Mouse (Mus musculus) hindbrain, embryonic 15.5 days (tissue): ENCODE data around the gene Kif18b. TPM values are rescaled to one million over a fixed set of nuclear protein-coding genes. Genes with fewer than 3 reads are reported as not detected.

Experiments
- ATAC-seq: fragments of 200-750 bp; cut with Nextera tagmentation; 2 replicates; pipeline ENCODE4 v1.8.0; 2017; ENCODE audit warnings: low read depth, moderate number of reproducible peaks, moderate TSS enrichment; ENCODE audit not compliant: low FRiP score
- H3K27ac ChIP-seq: fragments of 300-500 bp; sonication (generic); replicated peaks from 2 replicates; pipeline ENCODE4 v1.5.1; 2015; ENCODE audit warnings: mild to moderate bottlenecking, inconsistent platforms
- H3K27me3 ChIP-seq: fragments of 300-500 bp; sonication (generic); 2 replicates; pipeline ENCODE4 v1.6.1; 2015; ENCODE audit warnings: control low read depth, inconsistent platforms
- H3K36me3 ChIP-seq: fragments of 300-500 bp; sonication (generic); 2 replicates; pipeline ENCODE4 v1.6.1; 2015; ENCODE audit warnings: control low read depth, inconsistent platforms
- H3K4me1 ChIP-seq: fragments of 300-500 bp; sonication (generic); replicated peaks from 2 replicates; pipeline ENCODE4 v1.6.1; 2015; ENCODE audit warnings: control low read depth, inconsistent platforms
- H3K4me2 ChIP-seq: fragments of 300-500 bp; sonication (generic); 2 replicates; pipeline ENCODE4 v1.6.1; 2015; ENCODE audit warnings: moderate library complexity, mild to moderate bottlenecking, inconsistent platforms
- H3K4me3 ChIP-seq: fragments of 300-500 bp; sonication (generic); 2 replicates; pipeline ENCODE4 v1.5.1; 2015; ENCODE audit warnings: mild to moderate bottlenecking, inconsistent platforms
- H3K9ac ChIP-seq: fragments of 300-500 bp; sonication (generic); 2 replicates; pipeline ENCODE4 v1.6.1; 2015; ENCODE audit warnings: inconsistent platforms
- H3K9me3 ChIP-seq: fragments of 300-500 bp; sonication (generic); 2 replicates; pipeline ENCODE4 v1.6.1; 2016; ENCODE audit warnings: control low read depth, inconsistent platforms
- WGBS: fragments of 180-500 bp; shearing (Covaris S2); methylation state at CpG from one replicate; pipeline ENCODE4 v1.1.7; 2015; 5-methylcytosine and 5-hydroxymethylcytosine counted together
- polyA plus RNA-seq: library from polyadenylated mRNA; unstranded; fragments of >200 nt; fragmentation: Nextera tagmentation; extraction: Ambion mirVana; gene quantifications from 2 replicates; pipeline ENCODE4 v1.2.1, GENCODE M21; 2015

Kif18b gene
- polyA plus RNA-seq, 1 experiment from 2014 or later, result 2.1 TPM

GRCm38 (mm10) chr11:102930672-102931071 is 5.7 kb upstream of the Kif18b start:
- H3K27me3 ChIP-seq, result no peaks in the 10 kb centered on the region
- no peak overlapping the region for H3K4me3 ChIP-seq
- 88% methylated on average over 10 of the region's 10 CpGs for WGBS
- no peak overlapping the region for H3K4me2 ChIP-seq
- ATAC-seq, result no peak
- H3K4me1 ChIP-seq, result no peaks in the 10 kb centered on the region
- no peaks in the 10 kb centered on the region for H3K36me3 ChIP-seq
- no peak overlapping the region for H3K9ac ChIP-seq
- H3K9me3 ChIP-seq, result no peaks in the 10 kb centered on the region
- no peak overlapping the region for H3K27ac ChIP-seq

- WGBS, result 2% methylated on average over 10 of the region's 10 CpGs
- H3K27ac ChIP-seq, result peak overlapping the region; percentile 77
- no peaks in the 10 kb centered on the region for H3K36me3 ChIP-seq
- no peaks in the 10 kb centered on the region for H3K27me3 ChIP-seq
- peaks cover 14% of the 10 kb centered on the region for H3K4me1 ChIP-seq
- H3K4me2 ChIP-seq, result peak overlapping the region; percentile 77
- H3K9ac ChIP-seq, result peak overlapping the region; percentile 43
- no peaks in the 10 kb centered on the region for H3K9me3 ChIP-seq
- H3K4me3 ChIP-seq, result peak overlapping the region; percentile 54
- ATAC-seq, result no peak; the same call in 1 of the 2 replicates
These were observed 410 bp upstream of the Kif18b start for GRCm38 (mm10) chr11:102925351-102925717.

- H3K9ac ChIP-seq, result no peak overlapping the region
- H3K4me3 ChIP-seq, result no peak overlapping the region
- no peak overlapping the region for H3K4me2 ChIP-seq
- no peaks in the 10 kb centered on the region for H3K36me3 ChIP-seq
- no peak for ATAC-seq
- no peaks in the 10 kb centered on the region for H3K27me3 ChIP-seq
- WGBS, result 59% methylated on average over 6 of the region's 6 CpGs
- no peak overlapping the region for H3K27ac ChIP-seq
- H3K4me1 ChIP-seq, result peaks cover 14% of the 10 kb centered on the region
- H3K9me3 ChIP-seq, result no peaks in the 10 kb centered on the region
These were observed 3.4 kb downstream of the Kif18b start for GRCm38 (mm10) chr11:102921491-102921890.

- H3K27me3 ChIP-seq, result no peaks in the 10 kb centered on the region
- peaks cover 9% of the 10 kb centered on the region for H3K4me1 ChIP-seq
- H3K9ac ChIP-seq, result no peak overlapping the region
- no peaks in the 10 kb centered on the region for H3K36me3 ChIP-seq
- no peaks in the 10 kb centered on the region for H3K9me3 ChIP-seq
- no peak for ATAC-seq
- H3K4me3 ChIP-seq, result no peak overlapping the region
- no peak overlapping the region for H3K27ac ChIP-seq
- WGBS, result 72% methylated on average over 4 of the region's 4 CpGs
- no peak overlapping the region for H3K4me2 ChIP-seq
These were observed 6.8 kb downstream of the Kif18b start for GRCm38 (mm10) chr11:102918077-102918476.

- no peak for ATAC-seq
- 92% methylated on average over 9 of the region's 9 CpGs for WGBS
These were observed 9.5 kb downstream of the Kif18b start for GRCm38 (mm10) chr11:102915380-102915779.

GRCm38 (mm10) chr11:102911376-102911775 is 13.5 kb downstream of the Kif18b start:
- Histone ChIP-seq H3K9ac (no peak overlapping the region), H3K36me3 (no peaks in the 10 kb centered on the region), H3K27ac (no peak overlapping the region), H3K4me2 (no peak overlapping the region), H3K27me3 (no peaks in the 10 kb centered on the region), H3K4me1 (no peaks in the 10 kb centered on the region), H3K4me3 (no peak overlapping the region), H3K9me3 (no peaks in the 10 kb centered on the region)
- ATAC-seq, result no peak
- 67% methylated on average over 7 of the region's 7 CpGs for WGBS

More at GRCm38 (mm10) chr11:102915380-102915779, 9.5 kb downstream of the Kif18b start:
- Histone ChIP-seq H3K4me2 (no peak overlapping the region), H3K4me1 (no peaks in the 10 kb centered on the region), H3K4me3 (no peak overlapping the region), H3K27me3 (no peaks in the 10 kb centered on the region), H3K36me3 (no peaks in the 10 kb centered on the region), H3K27ac (no peak overlapping the region), H3K9me3 (no peaks in the 10 kb centered on the region), H3K9ac (no peak overlapping the region)

- no peaks in the 10 kb centered on the region for H3K36me3 ChIP-seq
- no peak overlapping the region for H3K9ac ChIP-seq
- H3K27ac ChIP-seq, result no peak overlapping the region
- ATAC-seq, result no peak
- H3K4me2 ChIP-seq, result no peak overlapping the region
- WGBS, result 69% methylated on average over 7 of the region's 7 CpGs
- H3K27me3 ChIP-seq, result no peaks in the 10 kb centered on the region; the same call in 1 of the 2 replicates
- H3K4me3 ChIP-seq, result no peak overlapping the region
- H3K4me1 ChIP-seq, result peaks cover 10% of the 10 kb centered on the region
- H3K9me3 ChIP-seq, result no peaks in the 10 kb centered on the region
These were observed 21.3 kb downstream of the Kif18b start for GRCm38 (mm10) chr11:102903654-102904053.

GRCm38 (mm10) chr11:102902107-102902506 is 22.8 kb downstream of the Kif18b start:
- H3K9ac ChIP-seq, result no peak overlapping the region
- no peak overlapping the region for H3K4me3 ChIP-seq
- peaks cover 19% of the 10 kb centered on the region for H3K4me1 ChIP-seq
- no peaks in the 10 kb centered on the region for H3K36me3 ChIP-seq
- no peaks in the 10 kb centered on the region; the same call in 1 of the 2 replicates for H3K27me3 ChIP-seq
- no peak overlapping the region for H3K27ac ChIP-seq
- no peaks in the 10 kb centered on the region for H3K9me3 ChIP-seq
- WGBS, result 87% methylated on average over 5 of the region's 5 CpGs
- ATAC-seq, result no peak
- no peak overlapping the region for H3K4me2 ChIP-seq

- H3K4me2 ChIP-seq, result no peak overlapping the region
- H3K27ac ChIP-seq, result no peak overlapping the region
- H3K4me3 ChIP-seq, result no peak overlapping the region
- H3K9ac ChIP-seq, result no peak overlapping the region
- H3K4me1 ChIP-seq, result peaks cover 19% of the 10 kb centered on the region
- no peaks in the 10 kb centered on the region for H3K36me3 ChIP-seq
- no peaks in the 10 kb centered on the region for H3K9me3 ChIP-seq
- 57% methylated on average over 4 of the region's 4 CpGs for WGBS
- peaks cover 1% of the 10 kb centered on the region; the same call in 1 of the 2 replicates for H3K27me3 ChIP-seq
- ATAC-seq, result no peak
These were observed 23.7 kb downstream of the Kif18b start for GRCm38 (mm10) chr11:102901199-102901598.

GRCm38 (mm10) chr11:102900763-102901162 is 24.2 kb downstream of the Kif18b start, which contains the start of gene Gfap:
Gene Gfap (minus strand): TSS chr11:102900912.
- H3K9me3 ChIP-seq, result no peaks in the 10 kb centered on the region
- no peak within 1 kb of the TSS for H3K27ac ChIP-seq
- no peaks in the 10 kb centered on the region for H3K36me3 ChIP-seq
- no peak within 1 kb of the TSS for H3K4me2 ChIP-seq
- H3K27me3 ChIP-seq, result peaks cover 5% of the 10 kb centered on the region; the same call in 1 of the 2 replicates
- no peak within 1 kb of the TSS for H3K4me3 ChIP-seq
- no peak within 1 kb of the TSS for H3K9ac ChIP-seq
- peaks cover 19% of the 10 kb centered on the region for H3K4me1 ChIP-seq
- 0 out of 2 replicates have a peak, but pooled peaks have one; percentile 31 for ATAC-seq
- 10% methylated on average over 7 of the region's 7 CpGs for WGBS

- Histone ChIP-seq H3K9me3 (no peaks in the 10 kb centered on the region), H3K36me3 (no peaks in the 10 kb centered on the region), H3K9ac (no peak overlapping the region), H3K4me2 (no peak overlapping the region), H3K4me1 (peaks cover 12% of the 10 kb centered on the region; the same call in 1 of the 2 replicates), H3K27me3 (peaks cover 23% of the 10 kb centered on the region), H3K4me3 (no peak overlapping the region), H3K27ac (0 out of 2 replicates have a peak overlapping the region, but pooled peaks have one; percentile 31)
- WGBS, result 52% methylated on average over 9 of the region's 9 CpGs
- ATAC-seq, result peak; percentile 86
These were observed 26.5 kb downstream of the Kif18b start for GRCm38 (mm10) chr11:102898408-102898807.

- H3K4me3 ChIP-seq, result no peak overlapping the region
- no peak for ATAC-seq
- H3K9me3 ChIP-seq, result no peaks in the 10 kb centered on the region
- peaks cover 19% of the 10 kb centered on the region for H3K4me1 ChIP-seq
- H3K9ac ChIP-seq, result no peak overlapping the region
- peaks cover 37% of the 10 kb centered on the region for H3K27me3 ChIP-seq
- no peaks in the 10 kb centered on the region for H3K36me3 ChIP-seq
- no peak overlapping the region for H3K27ac ChIP-seq
- WGBS, result 74% methylated on average over 20 of the region's 20 CpGs
- H3K4me2 ChIP-seq, result no peak overlapping the region
These were observed 28.3 kb downstream of the Kif18b start for GRCm38 (mm10) chr11:102896641-102897040.

GRCm38 (mm10) chr11:102895779-102896178 is 29.1 kb downstream of the Kif18b start:
- H3K4me2 ChIP-seq, result no peak overlapping the region
- H3K9ac ChIP-seq, result no peak overlapping the region
- ATAC-seq, result no peak

More at GRCm38 (mm10) chr11:102895779-102896178, 29.1 kb downstream of the Kif18b start:
- peaks cover 17% of the 10 kb centered on the region for H3K4me1 ChIP-seq
- H3K27me3 ChIP-seq, result peaks cover 43% of the 10 kb centered on the region
- no peaks in the 10 kb centered on the region for H3K9me3 ChIP-seq
- WGBS, result 76% methylated on average over 9 of the region's 9 CpGs
- H3K27ac ChIP-seq, result no peak overlapping the region
- H3K36me3 ChIP-seq, result no peaks in the 10 kb centered on the region
- H3K4me3 ChIP-seq, result no peak overlapping the region
